Mouse (Mus musculus): ENCODE data around the gene Dnase2a. TPM values are rescaled to one million over a fixed set of nuclear protein-coding genes. Genes with fewer than 3 reads are reported as not detected.
"Not testable (repeated sequence)": the region's sequence is repeated elsewhere in the genome, so short reads cannot be mapped to it uniquely, and the experiment has no call there.

Gene Dnase2a
- polyA plus RNA-seq, 1 experiment = 27.5 TPM

DNA sequence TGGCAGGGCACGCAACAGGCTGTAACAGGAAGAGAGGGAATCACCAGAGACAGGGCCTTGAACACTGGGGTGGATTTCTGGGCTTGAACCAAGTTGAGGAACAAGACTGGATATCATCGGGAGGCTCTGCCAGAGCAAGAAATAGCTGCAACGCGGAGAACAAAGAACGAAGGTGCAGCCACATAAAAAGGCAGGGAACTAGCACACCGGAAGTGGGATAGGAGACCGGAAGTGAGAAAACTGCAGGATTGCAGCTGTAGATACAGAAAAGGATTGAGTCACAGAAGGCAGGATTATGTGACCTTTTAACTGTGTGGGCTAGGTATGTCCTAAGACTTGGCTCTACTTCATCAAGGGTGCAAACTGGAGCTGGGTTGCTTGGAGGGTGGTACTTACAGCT is 4.0 kb upstream of the Dnase2a start:
- Histone ChIP-seq H3K27ac (ENCODE audit: insufficient read depth, low read length) (peak overlapping the region; percentile 76), H3K9ac (ENCODE audit: low read depth, poor library complexity, severe bottlenecking) (peak overlapping the region; percentile 85), H3K4me1 (ENCODE audit: control insufficient read depth, insufficient read depth, low read length) (peaks cover 11% of the 10 kb centered on the region), H3K4me3 (ENCODE audit: low read depth, low read length) (0 out of 2 replicates have a peak overlapping the region, but pooled peaks have one; percentile 24), H3K9me3 (replicated peaks; ENCODE audit: control insufficient read depth, insufficient read depth, low read length, poor library complexity, severe bottlenecking) (no peaks in the 10 kb centered on the region), H3K27me3 (ENCODE audit: control insufficient read depth, insufficient read depth, low read length, poor library complexity, severe bottlenecking) (no peaks in the 10 kb centered on the region), H3K36me3 (ENCODE audit: control insufficient read depth, insufficient read depth, low read length, poor library complexity, severe bottlenecking) (no peaks in the 10 kb centered on the region)
- TF ChIP-seq CTCF (IDR thresholded peaks at IDR 0.05; ENCODE audit: low read depth, low read length) (no peak), POLR2A (IDR thresholded peaks at IDR 0.05; ENCODE audit: insufficient read depth, low read length) (no peak)

- Histone ChIP-seq H3K4me1 (ENCODE audit: control insufficient read depth, insufficient read depth, low read length) (peaks cover 8% of the 10 kb centered on the region), H3K4me3 (ENCODE audit: low read depth, low read length) (no peak overlapping the region), H3K27ac (ENCODE audit: insufficient read depth, low read length) (no peak overlapping the region), H3K9me3 (replicated peaks; ENCODE audit: control insufficient read depth, insufficient read depth, low read length, poor library complexity, severe bottlenecking) (no peaks in the 10 kb centered on the region), H3K27me3 (ENCODE audit: control insufficient read depth, insufficient read depth, low read length, poor library complexity, severe bottlenecking) (no peaks in the 10 kb centered on the region), H3K36me3 (ENCODE audit: control insufficient read depth, insufficient read depth, low read length, poor library complexity, severe bottlenecking) (peaks cover 8% of the 10 kb centered on the region; the same call in 1 of the 2 replicates), H3K9ac (ENCODE audit: low read depth, poor library complexity, severe bottlenecking) (no peak overlapping the region)
- no peak for TF ChIP-seq POLR2A (IDR thresholded peaks at IDR 0.05; ENCODE audit: insufficient read depth, low read length)
- no peak for TF ChIP-seq CTCF (IDR thresholded peaks at IDR 0.05; ENCODE audit: low read depth, low read length)
- TF ChIP-seq EP300 (IDR thresholded peaks at IDR 0.05; ENCODE audit: insufficient read depth, low read depth, low read length) = no peak
Measured at GRCm38 (mm10) chr8:84907037-84907436, 1.3 kb upstream of the Dnase2a start.

GRCm38 (mm10) chr8:84907493-84907892 is 867 bp upstream of the Dnase2a start:
- TF ChIP-seq POLR2A (IDR thresholded peaks at IDR 0.05; ENCODE audit: insufficient read depth, low read length) (no peak), EP300 (IDR thresholded peaks at IDR 0.05; ENCODE audit: insufficient read depth, low read depth, low read length) (no peak), CTCF (IDR thresholded peaks at IDR 0.05; ENCODE audit: low read depth, low read length) (no peak)
- Histone ChIP-seq H3K27me3 (ENCODE audit: control insufficient read depth, insufficient read depth, low read length, poor library complexity, severe bottlenecking) (no peaks in the 10 kb centered on the region), H3K27ac (ENCODE audit: insufficient read depth, low read length) (no peak overlapping the region; the same call in 1 of the 2 replicates), H3K9ac (ENCODE audit: low read depth, poor library complexity, severe bottlenecking) (0 out of 2 replicates have a peak overlapping the region, but pooled peaks have one; percentile 10), H3K9me3 (replicated peaks; ENCODE audit: control insufficient read depth, insufficient read depth, low read length, poor library complexity, severe bottlenecking) (no peaks in the 10 kb centered on the region), H3K4me1 (ENCODE audit: control insufficient read depth, insufficient read depth, low read length) (peaks cover 7% of the 10 kb centered on the region), H3K36me3 (ENCODE audit: control insufficient read depth, insufficient read depth, low read length, poor library complexity, severe bottlenecking) (peaks cover 8% of the 10 kb centered on the region; the same call in 1 of the 2 replicates), H3K4me3 (ENCODE audit: low read depth, low read length) (no peak overlapping the region)

GRCm38 (mm10) chr8:84907979-84908378 is 381 bp upstream of the Dnase2a start:
- not testable (repeated sequence) for H3K9me3 ChIP-seq (replicated peaks; ENCODE audit: control insufficient read depth, insufficient read depth, low read length, poor library complexity, severe bottlenecking); H3K4me1 ChIP-seq (ENCODE audit: control insufficient read depth, insufficient read depth, low read length); H3K36me3 ChIP-seq (ENCODE audit: control insufficient read depth, insufficient read depth, low read length, poor library complexity, severe bottlenecking); H3K27me3 ChIP-seq (ENCODE audit: control insufficient read depth, insufficient read depth, low read length, poor library complexity, severe bottlenecking)
- H3K9ac ChIP-seq (ENCODE audit: low read depth, poor library complexity, severe bottlenecking) = peak overlapping the region; percentile 54
- H3K27ac ChIP-seq (ENCODE audit: insufficient read depth, low read length) = peak overlapping the region; percentile 58
- 0 out of 2 replicates have a peak overlapping the region, but pooled peaks have one; percentile 40 for H3K4me3 ChIP-seq (ENCODE audit: low read depth, low read length)

- no peaks in the 10 kb centered on the region for H3K27me3 ChIP-seq (ENCODE audit: control insufficient read depth, insufficient read depth, low read length, poor library complexity, severe bottlenecking)
- H3K27ac ChIP-seq (ENCODE audit: insufficient read depth, low read length) = no peak overlapping the region
Measured at GRCm38 (mm10) chr8:84909162-84909767, 905 bp downstream of the Dnase2a start.

GRCm38 (mm10) chr8:84909949-84910348 is 1.6 kb downstream of the Dnase2a start:
- H3K9ac ChIP-seq (ENCODE audit: low read depth, poor library complexity, severe bottlenecking) = peak overlapping the region; percentile 91
- no peak for TF ChIP-seq CTCF (IDR thresholded peaks at IDR 0.05; ENCODE audit: low read depth, low read length)
- TF ChIP-seq EP300 (IDR thresholded peaks at IDR 0.05; ENCODE audit: insufficient read depth, low read depth, low read length) = no peak
- TF ChIP-seq POLR2A (IDR thresholded peaks at IDR 0.05; ENCODE audit: insufficient read depth, low read length) = no peak
- H3K9me3 ChIP-seq (replicated peaks; ENCODE audit: control insufficient read depth, insufficient read depth, low read length, poor library complexity, severe bottlenecking) = peaks cover 4% of the 10 kb centered on the region; the same call in 1 of the 2 replicates
- H3K36me3 ChIP-seq (ENCODE audit: control insufficient read depth, insufficient read depth, low read length, poor library complexity, severe bottlenecking) = peaks cover 12% of the 10 kb centered on the region
- no peaks in the 10 kb centered on the region for H3K27me3 ChIP-seq (ENCODE audit: control insufficient read depth, insufficient read depth, low read length, poor library complexity, severe bottlenecking)
- H3K4me1 ChIP-seq (ENCODE audit: control insufficient read depth, insufficient read depth, low read length) = peaks cover 2% of the 10 kb centered on the region
- no peak overlapping the region for H3K27ac ChIP-seq (ENCODE audit: insufficient read depth, low read length)
- no peak overlapping the region for H3K4me3 ChIP-seq (ENCODE audit: low read depth, low read length)

More at GRCm38 (mm10) chr8:84909162-84909767, 905 bp downstream of the Dnase2a start:
- Histone ChIP-seq H3K4me1 (ENCODE audit: control insufficient read depth, insufficient read depth, low read length) (peaks cover 5% of the 10 kb centered on the region), H3K4me3 (ENCODE audit: low read depth, low read length) (peak overlapping the region; percentile 76), H3K9ac (ENCODE audit: low read depth, poor library complexity, severe bottlenecking) (peak overlapping the region; percentile 91), H3K36me3 (ENCODE audit: control insufficient read depth, insufficient read depth, low read length, poor library complexity, severe bottlenecking) (peaks cover 10% of the 10 kb centered on the region), H3K9me3 (replicated peaks; ENCODE audit: control insufficient read depth, insufficient read depth, low read length, poor library complexity, severe bottlenecking) (peaks cover 2% of the 10 kb centered on the region; the same call in 1 of the 2 replicates)
- TF ChIP-seq POLR2A (IDR thresholded peaks at IDR 0.05; ENCODE audit: insufficient read depth, low read length) (no peak), CTCF (IDR thresholded peaks at IDR 0.05; ENCODE audit: low read depth, low read length) (no peak), EP300 (IDR thresholded peaks at IDR 0.05; ENCODE audit: insufficient read depth, low read depth, low read length) (no peak)
